Mouse (Mus musculus) liver (tissue): ENCODE data around the gene Abcc1.

Experiments used
- DNase-seq: peaks from one replicate; pipeline ENCODE4 v3.0.0-alpha.2; 2020; ENCODE audit warnings: mixed read lengths

Gene Abcc1

GRCm38 (mm10) chr16:14377321-14377720 lies 16.0 kb downstream of the Abcc1 start:
- no peak for DNase-seq

DNA sequence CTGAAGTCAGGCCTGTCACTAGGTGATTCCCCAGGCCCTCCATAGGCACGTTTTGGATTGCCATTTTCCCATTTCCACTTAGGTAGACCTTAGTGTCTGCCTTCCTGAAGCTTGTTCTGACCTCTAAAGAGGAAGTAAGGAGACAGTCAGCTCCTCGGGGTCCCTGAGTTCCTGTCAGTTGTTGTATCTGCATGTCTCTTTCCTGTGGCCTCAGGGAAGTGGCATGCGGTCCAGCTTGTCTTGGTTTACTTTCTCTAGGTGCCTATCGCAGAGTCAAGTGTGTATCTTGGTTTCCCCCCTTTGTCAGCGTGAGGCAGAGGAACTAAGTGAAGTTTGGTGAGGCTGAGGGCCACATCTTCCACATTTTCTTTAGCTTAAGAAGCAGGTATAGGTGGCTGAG lies 17.3 kb downstream of the Abcc1 start:
- peak; percentile 15 for DNase-seq

DNA sequence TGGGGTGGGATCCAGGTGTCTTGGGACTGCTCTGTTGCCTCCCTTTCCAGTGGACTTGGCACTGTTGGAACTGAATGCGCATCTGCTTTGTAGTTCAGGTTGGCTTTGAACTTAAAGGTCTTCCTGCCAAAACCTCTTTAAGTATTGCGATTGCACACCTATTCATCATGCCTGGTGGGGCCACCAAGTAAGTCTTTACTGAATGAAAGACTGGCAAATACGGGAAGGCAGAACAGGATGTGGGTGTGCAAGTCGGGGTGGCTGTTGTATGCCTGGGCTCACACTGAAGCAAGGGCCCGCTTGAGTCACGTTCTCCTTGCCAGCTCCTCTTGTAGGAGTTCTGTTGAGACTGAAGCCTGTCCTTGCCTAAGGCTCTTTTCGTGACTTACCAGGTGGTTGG lies 18.5 kb downstream of the Abcc1 start:
- no peak for DNase-seq

DNA sequence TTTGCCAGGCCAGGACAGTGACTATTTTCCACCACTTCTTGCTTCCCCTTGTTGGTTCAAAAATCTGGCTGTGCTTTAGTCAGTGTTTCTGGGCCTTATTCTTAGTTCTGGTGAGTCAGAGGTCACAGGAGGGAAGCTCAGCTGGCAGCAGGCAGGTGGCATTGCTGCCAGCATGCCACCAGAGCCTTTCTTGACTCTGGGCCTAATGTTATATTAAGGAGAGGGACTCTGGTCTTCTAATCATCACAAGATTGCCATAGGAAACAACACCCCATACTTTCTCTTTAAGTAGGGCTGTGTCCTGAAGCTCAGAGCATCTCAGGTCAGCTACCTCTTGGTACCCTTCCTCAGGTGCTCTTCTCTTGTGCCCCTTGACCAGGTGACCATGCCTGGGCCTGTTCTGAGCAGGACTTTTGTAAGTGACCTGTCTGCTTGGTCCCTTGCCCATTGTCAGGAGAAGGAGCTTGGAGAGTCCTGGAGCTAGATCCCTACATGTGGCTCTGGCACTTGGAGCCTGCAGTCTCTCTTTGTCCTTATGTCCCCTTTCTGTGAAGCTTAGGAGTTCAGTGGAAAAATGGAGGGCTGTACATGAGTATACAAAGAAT lies 19.8 kb downstream of the Abcc1 start:
- no peak for DNase-seq

DNA sequence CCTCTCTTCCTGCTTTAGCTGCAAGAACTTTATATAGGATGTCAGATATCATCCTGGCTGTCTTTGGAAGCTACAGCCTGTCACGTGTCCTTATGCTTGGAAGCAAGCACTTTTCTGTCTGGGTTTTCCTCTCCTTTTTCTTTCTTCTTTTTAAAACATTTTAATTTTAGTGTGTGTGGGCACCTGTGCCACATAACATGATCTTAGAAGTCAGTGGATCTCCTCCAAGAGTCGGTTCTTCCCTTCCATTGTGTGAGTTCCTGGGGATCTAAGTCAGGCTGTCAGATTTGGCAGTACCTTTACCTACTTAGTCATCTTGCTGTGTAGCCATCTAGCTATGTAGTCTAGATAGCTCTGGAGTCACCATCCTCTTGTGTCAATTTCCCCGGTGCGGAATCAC lies 37.9 kb downstream of the Abcc1 start:
- no peak for DNase-seq

DNA sequence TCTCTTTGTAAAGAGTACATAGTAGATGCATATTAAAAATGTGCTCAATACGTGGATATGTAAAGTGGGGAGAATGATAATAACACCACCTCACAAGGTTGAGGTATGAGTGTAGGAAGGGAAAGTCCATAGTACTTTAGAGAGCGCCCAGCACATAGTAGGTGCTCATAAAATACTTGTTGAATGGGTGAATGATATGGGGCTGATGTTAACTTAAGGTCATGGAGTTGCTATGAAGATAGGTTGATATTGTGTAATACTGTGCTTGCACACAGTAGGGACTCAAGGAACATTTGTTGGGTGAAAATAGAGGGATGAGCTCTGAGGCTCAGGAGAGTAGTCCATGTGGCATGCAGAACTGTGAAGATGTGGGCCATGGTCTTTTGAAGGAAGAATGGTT lies 42.1 kb downstream of the Abcc1 start:
- no peak for DNase-seq

DNA sequence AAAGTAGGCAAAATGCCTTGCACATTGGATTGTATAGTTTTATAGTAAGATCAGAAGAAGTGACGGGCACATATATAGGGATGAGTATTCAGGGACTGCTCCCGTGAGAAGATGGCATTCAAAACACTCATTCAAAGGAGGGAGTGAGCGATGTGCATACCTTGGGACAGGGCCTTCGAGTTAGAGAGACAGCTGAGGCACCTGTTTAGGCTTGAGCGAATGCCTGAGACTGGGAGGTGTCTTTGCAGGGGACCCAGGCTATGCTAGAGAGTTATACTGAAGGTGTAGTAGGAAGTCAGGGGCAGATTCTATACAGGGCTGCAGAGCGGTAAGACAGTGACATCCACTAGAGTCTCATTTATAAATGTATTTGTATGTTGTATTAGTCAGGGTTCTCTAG lies 44.3 kb downstream of the Abcc1 start:
- no peak for DNase-seq

DNA sequence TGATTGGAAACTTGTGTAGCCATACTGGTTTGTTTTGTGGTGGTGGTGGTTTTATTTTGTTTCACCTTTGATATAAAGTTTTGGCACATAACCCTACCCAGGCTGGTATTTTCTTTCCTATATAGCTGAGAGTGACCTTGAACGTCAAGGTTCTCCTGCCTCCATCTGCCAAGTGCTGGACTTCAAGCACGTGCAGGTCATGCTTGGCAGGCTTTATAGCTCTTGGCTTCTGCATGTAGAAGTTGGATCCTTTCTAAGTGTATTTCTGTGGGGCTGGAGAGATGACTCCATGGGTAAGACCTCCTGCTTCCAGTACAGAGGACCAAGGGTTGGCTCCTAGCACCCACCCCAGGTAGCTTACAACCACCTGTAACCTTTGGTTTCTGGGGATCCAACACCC lies 47.8 kb downstream of the Abcc1 start:
- no peak for DNase-seq

DNA sequence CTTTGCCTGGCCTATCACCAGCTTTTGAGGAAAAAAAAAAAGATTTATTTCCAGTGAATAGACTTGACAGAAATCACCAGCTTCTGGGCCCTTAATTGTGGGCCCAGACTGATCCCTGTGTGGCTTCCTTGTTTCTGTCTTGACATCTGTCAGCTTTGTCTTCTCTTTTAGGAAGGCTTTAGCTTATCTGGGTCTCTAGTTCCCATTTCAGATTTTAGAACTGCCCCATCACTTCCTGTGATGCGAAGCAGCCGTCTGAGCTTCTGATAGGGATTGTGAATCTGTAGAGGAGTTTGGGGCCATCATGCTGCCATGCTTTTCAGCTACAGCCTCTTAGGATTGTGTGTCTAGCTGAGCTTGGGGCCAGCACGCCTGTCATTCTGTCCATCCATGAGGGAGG lies 48.4 kb downstream of the Abcc1 start:
- no peak for DNase-seq

DNA sequence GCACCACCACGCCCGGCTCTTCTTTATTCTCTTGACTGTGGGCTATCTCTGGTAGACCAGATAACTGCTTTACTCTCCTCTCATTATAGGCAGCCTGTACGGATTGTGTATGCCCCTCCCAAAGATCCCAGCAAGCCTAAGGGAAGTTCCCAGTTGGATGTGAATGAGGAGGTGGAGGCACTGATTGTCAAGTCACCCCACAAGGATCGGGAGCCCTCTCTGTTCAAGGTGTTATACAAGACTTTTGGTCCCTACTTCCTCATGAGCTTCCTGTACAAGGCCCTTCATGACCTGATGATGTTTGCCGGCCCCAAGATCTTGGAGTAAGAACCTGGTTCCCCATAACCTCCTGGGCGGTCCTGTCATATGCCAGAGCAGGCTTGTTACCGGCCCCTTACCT lies 49.3 kb downstream of the Abcc1 start:
- DNase-seq: no peak

- DNase-seq: no peak
Measured at GRCm38 (mm10) chr16:14411156-14411555, 49.8 kb downstream of the Abcc1 start.

DNA sequence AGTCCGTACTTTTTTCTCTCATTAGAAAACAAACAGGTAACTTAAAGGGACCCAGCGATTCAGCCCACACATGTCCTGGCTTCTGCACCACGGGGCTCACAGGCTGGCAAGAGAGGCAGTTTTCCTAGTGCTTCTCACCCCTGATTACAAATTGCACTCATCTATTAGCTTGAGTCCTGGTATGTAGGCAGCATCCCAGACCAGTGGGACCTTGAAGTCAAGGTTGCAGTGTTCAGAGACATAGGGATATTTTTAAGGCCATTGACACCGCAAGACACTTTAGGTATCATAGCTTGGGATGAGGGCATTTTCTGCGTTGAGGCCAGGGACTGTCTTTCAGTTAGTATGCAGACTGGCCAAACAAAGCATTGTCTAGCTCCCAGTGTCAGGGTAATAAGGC lies 51.2 kb downstream of the Abcc1 start:
- DNase-seq: no peak

- no peak for DNase-seq
Measured at GRCm38 (mm10) chr16:14415206-14415605, 53.8 kb downstream of the Abcc1 start.

- DNase-seq: no peak
Measured at GRCm38 (mm10) chr16:14416957-14417618, 55.7 kb downstream of the Abcc1 start.

DNA sequence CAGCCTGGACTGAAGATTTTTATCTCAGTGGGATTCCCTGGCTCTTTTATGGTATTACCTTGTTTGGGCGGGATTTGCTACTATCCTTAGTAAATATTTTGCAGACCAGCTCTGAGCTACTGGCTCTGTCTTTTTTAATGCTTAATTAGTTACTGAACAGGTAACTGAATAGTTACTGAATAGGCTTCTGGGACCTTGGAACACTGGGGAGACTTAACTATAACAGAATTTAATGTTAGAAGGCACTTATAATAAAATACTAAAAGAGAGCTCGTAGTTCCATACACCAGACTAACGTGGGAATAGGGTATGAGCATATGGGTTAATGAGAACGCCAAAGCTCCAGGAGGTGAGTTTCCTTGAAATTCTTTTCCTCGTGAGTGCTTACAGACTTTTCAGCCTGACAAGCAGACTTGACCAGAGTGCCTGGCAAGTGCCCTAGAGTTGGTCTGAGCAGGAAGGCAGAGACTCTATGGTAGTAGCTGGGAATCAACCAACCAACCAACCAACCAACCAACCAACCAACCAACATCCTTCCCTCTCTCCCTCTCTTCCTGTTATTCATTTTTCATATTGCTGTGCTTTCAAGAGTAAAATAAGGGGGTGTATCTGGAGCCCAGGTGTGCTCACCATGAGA lies 59.3 kb downstream of the Abcc1 start:
- DNase-seq: no peak

DNA sequence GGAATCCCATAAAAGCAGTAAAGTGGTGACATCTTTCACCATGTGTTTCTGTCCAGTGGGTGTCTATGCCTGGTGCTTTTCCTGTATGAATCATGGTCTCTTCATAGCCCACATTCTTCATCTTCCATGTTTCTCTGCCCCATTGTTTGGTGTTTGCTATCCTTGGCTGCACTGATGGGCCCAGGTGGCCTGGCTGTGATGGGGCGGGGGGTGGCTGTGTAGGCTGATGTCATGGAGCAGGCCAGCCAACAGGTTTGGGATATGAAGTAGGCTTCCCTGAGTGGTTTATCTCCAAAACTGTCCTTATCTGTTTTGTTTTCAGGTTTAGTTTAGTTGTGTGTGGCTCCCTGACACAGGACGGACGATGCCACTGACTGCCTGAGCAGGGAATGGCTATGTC lies 60.7 kb downstream of the Abcc1 start:
- DNase-seq: no peak

DNA sequence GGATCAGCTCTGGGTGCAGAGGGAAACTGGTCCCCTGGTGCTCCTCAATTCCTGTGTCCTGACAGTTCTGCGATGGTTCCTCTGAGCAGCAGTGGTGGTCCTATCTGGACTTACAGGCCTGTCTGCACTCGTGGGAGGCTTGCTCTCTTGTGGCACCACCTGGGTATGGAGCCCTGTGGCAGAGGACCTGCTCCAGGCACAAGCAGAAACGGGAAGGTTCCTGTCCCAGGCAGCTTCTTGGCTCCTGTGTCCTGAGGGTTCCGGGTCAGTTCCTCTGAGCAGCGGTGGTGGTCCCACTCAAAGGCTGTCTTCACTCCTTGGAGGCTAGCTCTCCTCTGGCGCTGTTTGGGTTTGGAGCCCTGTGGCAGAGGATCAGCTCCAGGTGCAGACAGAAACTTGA lies 68.0 kb downstream of the Abcc1 start:
- no peak for DNase-seq

- DNase-seq: no peak
Measured at GRCm38 (mm10) chr16:14432996-14433395, 71.6 kb downstream of the Abcc1 start.

GRCm38 (mm10) chr16:14435526-14435925 lies 74.2 kb downstream of the Abcc1 start:
- no peak for DNase-seq

- DNase-seq: no peak
Measured at GRCm38 (mm10) chr16:14437446-14437982, 76.2 kb downstream of the Abcc1 start.

- DNase-seq: no peak
Measured at GRCm38 (mm10) chr16:14438561-14438960, 77.2 kb downstream of the Abcc1 start.

- peak; percentile 17 for DNase-seq
Measured at GRCm38 (mm10) chr16:14439081-14439480, 77.7 kb downstream of the Abcc1 start.

DNA sequence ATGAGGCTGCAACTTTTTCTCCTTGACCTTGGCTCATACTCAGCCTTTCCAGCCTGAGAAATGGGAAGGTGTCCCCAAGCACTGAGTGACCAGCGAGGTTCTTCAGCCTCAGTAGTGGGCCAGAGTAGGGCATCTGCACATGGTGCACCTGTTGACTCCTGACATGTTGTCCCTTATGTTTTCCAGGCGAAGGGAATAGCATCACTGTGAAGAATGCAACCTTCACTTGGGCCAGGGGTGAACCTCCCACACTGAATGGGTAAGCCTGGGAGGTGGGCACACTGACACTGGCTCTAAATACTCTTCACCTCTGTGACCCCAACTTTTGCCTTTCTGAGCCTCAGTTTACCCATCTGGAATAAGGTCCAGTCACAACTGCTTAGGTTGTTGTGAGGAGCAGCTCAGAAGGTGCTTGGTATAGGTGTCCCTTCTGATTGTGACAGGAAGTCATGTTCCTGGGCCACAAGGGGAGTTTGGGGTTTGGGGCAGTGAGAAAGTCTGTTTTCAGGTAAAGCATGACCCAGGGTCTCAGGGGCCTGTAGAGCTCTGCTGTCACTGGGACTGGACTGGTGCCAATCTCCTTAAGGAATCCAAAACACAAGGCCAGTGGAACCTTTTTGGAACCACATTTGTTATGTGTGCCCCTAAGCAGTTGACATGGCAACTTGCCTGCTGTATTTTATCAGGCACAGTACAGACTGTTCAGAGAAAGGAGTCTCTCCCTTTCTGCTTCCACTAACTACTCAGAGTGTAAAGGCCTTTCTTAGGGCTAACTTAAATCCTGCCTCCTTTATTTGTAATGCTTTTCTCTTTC lies 78.7 kb downstream of the Abcc1 start:
- DNase-seq: no peak
